Mouse (Mus musculus) left cerebral cortex, adult 9 months (tissue): ENCODE measurements around the gene Dnajc17.

Experiments used
- DNase-seq, 2 experiments: peaks; one replicate each; pipeline ENCODE4 v3.0.0; 2022; ENCODE audit warnings: low spot score in 2 of 2

Gene Dnajc17

GRCm38 (mm10) chr2:119198049-119198448 lies 10.5 kb downstream of the Dnajc17 start:
- DNase-seq: no peak

- DNase-seq: no peak
Observed at GRCm38 (mm10) chr2:119197493-119197892, 11.1 kb downstream of the Dnajc17 start.

GRCm38 (mm10) chr2:119196316-119197108 lies 12.1 kb downstream of the Dnajc17 start:
- DNase-seq: no peak

GRCm38 (mm10) chr2:119194140-119194539 lies 14.5 kb downstream of the Dnajc17 start:
- no peak for DNase-seq

- no peak for DNase-seq
Observed at GRCm38 (mm10) chr2:119190969-119191368, 17.6 kb downstream of the Dnajc17 start.

- DNase-seq: peak in 1 of 2 experiments; percentile 80
Observed at GRCm38 (mm10) chr2:119189029-119189710, 19.4 kb downstream of the Dnajc17 start.

GRCm38 (mm10) chr2:119182914-119183313 lies 25.7 kb downstream of the Dnajc17 start:
- DNase-seq: no peak

GRCm38 (mm10) chr2:119177384-119177939 lies 31.1 kb downstream of the Dnajc17 start:
- no peak for DNase-seq

GRCm38 (mm10) chr2:119176761-119177160 lies 31.8 kb downstream of the Dnajc17 start:
- DNase-seq: no peak

- no peak for DNase-seq
Observed at GRCm38 (mm10) chr2:119175614-119176013, 33.0 kb downstream of the Dnajc17 start.

GRCm38 (mm10) chr2:119174866-119175265 lies 33.7 kb downstream of the Dnajc17 start:
- DNase-seq: no peak

GRCm38 (mm10) chr2:119173991-119174651 lies 34.5 kb downstream of the Dnajc17 start, which contains the start of gene Gm14137:
Gene Gm14137 (plus strand): TSS chr2:119174509.
- DNase-seq: no peak

- DNase-seq: peak in 1 of 2 experiments; percentile 28
Observed at GRCm38 (mm10) chr2:119172862-119173576, 35.6 kb downstream of the Dnajc17 start.

GRCm38 (mm10) chr2:119172446-119172845 lies 36.1 kb downstream of the Dnajc17 start:
- DNase-seq: no peak

- no peak for DNase-seq
Observed at GRCm38 (mm10) chr2:119171574-119171973, 37.0 kb downstream of the Dnajc17 start.

GRCm38 (mm10) chr2:119170282-119170681 lies 38.3 kb downstream of the Dnajc17 start:
- no peak for DNase-seq

GRCm38 (mm10) chr2:119167866-119168256 lies 40.7 kb downstream of the Dnajc17 start:
- no peak for DNase-seq

GRCm38 (mm10) chr2:119166901-119167865 lies 41.4 kb downstream of the Dnajc17 start, which contains the start of gene Gchfr:
Gene Gchfr (plus strand): TSS chr2:119167773.
- no peak for DNase-seq

GRCm38 (mm10) chr2:119165401-119165800 lies 43.2 kb downstream of the Dnajc17 start:
- DNase-seq: no peak

GRCm38 (mm10) chr2:119163999-119164398 lies 44.6 kb downstream of the Dnajc17 start:
- no peak for DNase-seq
